Mouse (Mus musculus) forebrain, postnatal 0 days (tissue): ENCODE measurements at regions not wholly inside any gene's neighbourhood (a gene's known extent, or its start where the extent isn't known, plus 50 kb on each side); places are given as distances from the start of the nearest gene placed in this dataset.

Experiments used
- ATAC-seq: fragments of 200-750 bp; cut with Nextera tagmentation; 2 replicates; pipeline ENCODE4 v1.8.0; 2017; ENCODE audit warnings: mild to moderate bottlenecking, moderate library complexity
- DNase-seq: peaks from one replicate; pipeline ENCODE4 v3.0.0-alpha.2; 2015
- H3K27ac ChIP-seq: fragments of 300-500 bp; sonication (generic); 2 replicates; pipeline ENCODE4 v1.5.1; 2014; ENCODE audit warnings: low read depth, mild to moderate bottlenecking, antibody characterized with exemption, low read length, moderate library complexity, mixed read lengths
- H3K27me3 ChIP-seq: fragments of 300-500 bp; sonication (generic); 2 replicates; pipeline ENCODE4 v1.6.1; 2014; ENCODE audit warnings: mild to moderate bottlenecking, low read length, mixed read lengths; ENCODE audit not compliant: insufficient read depth
- H3K36me3 ChIP-seq: fragments of 300-500 bp; sonication (generic); 2 replicates; pipeline ENCODE4 v1.6.1; 2014; ENCODE audit warnings: mild to moderate bottlenecking, moderate library complexity; ENCODE audit not compliant: insufficient read depth
- H3K4me1 ChIP-seq: fragments of 300-500 bp; sonication (generic); 2 replicates; pipeline ENCODE4 v1.6.1; 2014; ENCODE audit warnings: antibody characterized with exemption; ENCODE audit not compliant: insufficient read depth
- H3K4me2 ChIP-seq: fragments of 300-500 bp; sonication (generic); 2 replicates; pipeline ENCODE4 v1.6.1; 2014; ENCODE audit warnings: low read depth, mild to moderate bottlenecking, moderate library complexity
- H3K4me3 ChIP-seq: fragments of 300-500 bp; sonication (generic); 2 replicates; pipeline ENCODE4 v1.5.1; 2014; ENCODE audit warnings: low read depth, low read length, mixed read lengths
- H3K9ac ChIP-seq: fragments of 300-500 bp; sonication (generic); 2 replicates; pipeline ENCODE4 v1.6.1; 2014; ENCODE audit warnings: mild to moderate bottlenecking
- H3K9me3 ChIP-seq: fragments of 300-500 bp; sonication (generic); 2 replicates; pipeline ENCODE4 v1.6.1; 2016; ENCODE audit warnings: low read length
- CTCF ChIP-seq: sonication (generic); IDR thresholded peaks from 2 replicates; pipeline ENCODE4 v1.5.1; 2016; ENCODE audit warnings: antibody characterized with exemption, control low read depth, low read depth
- WGBS: fragments of 180-500 bp; shearing (Covaris S2); extraction: QIAGEN DNeasy Blood & Tissue Kit; methylation state at CpG from one replicate; pipeline ENCODE4 v1.1.7; 2014; 5-methylcytosine and 5-hydroxymethylcytosine counted together

DNA sequence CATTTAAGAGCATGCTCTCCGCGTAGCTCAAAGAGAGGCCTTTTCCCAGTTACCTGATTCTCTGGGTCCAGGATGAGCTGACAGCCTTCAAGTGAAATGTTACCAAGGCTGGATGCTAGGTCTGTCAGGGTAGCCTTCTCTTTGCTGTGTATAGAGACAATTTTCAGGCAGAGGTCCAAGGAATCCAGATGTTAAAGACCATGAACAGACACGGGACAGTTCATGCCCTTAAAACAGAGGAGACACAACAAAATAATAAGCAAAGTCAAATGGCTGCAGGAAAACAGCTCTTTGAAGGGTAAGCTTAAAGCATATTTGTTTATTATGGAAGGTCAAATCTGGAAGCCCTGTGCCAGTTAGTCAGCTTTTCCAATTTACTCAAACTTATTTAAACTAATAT, 352.8 kb downstream of the Rnd3 start:
- 88% methylated on average over 3 of the region's 3 CpGs for WGBS
- no peak for DNase-seq

DNA sequence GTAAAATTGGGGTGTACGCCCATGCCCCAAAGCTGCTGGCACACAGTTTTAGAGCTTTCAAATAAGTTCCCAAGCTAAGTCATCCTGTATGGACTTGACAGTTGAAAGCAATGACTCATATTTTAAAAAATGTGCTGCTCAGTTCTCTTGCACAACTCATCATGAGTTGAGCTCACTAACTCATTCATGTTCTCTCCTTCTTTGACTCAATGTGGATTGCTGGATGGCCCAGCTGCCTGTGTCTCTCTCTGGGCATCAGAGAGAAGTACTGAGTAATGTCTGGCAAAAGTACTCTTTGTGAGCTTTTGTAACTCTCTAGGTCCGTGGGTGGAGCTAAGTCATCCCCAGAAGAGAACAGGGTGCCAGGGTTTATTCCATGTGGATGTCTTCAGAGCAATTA, 355.3 kb downstream of the Rnd3 start:
- Histone ChIP-seq H3K4me1 (no peaks in the 10 kb centered on the region), H3K27me3 (no peaks in the 10 kb centered on the region), H3K4me3 (no peak overlapping the region), H3K9ac (no peak overlapping the region), H3K9me3 (no peaks in the 10 kb centered on the region), H3K27ac (no peak overlapping the region), H3K36me3 (no peaks in the 10 kb centered on the region), H3K4me2 (no peak overlapping the region)
- 66% methylated on average over 2 of the region's 2 CpGs for WGBS
- TF ChIP-seq CTCF = no peak
- DNase-seq (no peak), ATAC-seq (no peak)

More for the DNA sequence above, 352.8 kb downstream of the Rnd3 start:
- Histone ChIP-seq H3K27me3 (no peaks in the 10 kb centered on the region), H3K27ac (no peak overlapping the region), H3K4me2 (no peak overlapping the region), H3K9me3 (no peaks in the 10 kb centered on the region), H3K9ac (no peak overlapping the region), H3K4me1 (no peaks in the 10 kb centered on the region), H3K4me3 (no peak overlapping the region), H3K36me3 (no peaks in the 10 kb centered on the region)
- no peak for TF ChIP-seq CTCF
- no peak for ATAC-seq

DNA sequence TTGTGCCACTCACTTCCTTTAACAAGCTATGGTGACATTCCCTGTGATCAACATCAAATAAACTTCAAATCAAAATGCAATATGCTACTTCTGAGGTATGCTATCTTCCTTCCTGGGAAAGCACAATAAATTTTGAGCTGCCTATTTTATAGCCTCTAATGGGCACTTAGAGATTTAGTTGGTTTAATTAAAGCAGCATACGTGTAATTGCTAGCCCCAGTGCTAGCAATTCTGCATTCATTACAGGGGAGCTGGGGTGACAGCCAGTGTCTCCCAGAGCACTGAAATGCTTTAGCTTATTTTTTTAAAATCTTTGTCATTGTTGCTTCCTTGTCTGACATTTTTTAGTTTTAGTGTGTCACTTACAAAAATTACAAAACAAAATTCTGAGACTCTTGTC, 355.8 kb downstream of the Rnd3 start:
- WGBS = 24% methylated on average over 1 of the region's 1 CpGs

DNA sequence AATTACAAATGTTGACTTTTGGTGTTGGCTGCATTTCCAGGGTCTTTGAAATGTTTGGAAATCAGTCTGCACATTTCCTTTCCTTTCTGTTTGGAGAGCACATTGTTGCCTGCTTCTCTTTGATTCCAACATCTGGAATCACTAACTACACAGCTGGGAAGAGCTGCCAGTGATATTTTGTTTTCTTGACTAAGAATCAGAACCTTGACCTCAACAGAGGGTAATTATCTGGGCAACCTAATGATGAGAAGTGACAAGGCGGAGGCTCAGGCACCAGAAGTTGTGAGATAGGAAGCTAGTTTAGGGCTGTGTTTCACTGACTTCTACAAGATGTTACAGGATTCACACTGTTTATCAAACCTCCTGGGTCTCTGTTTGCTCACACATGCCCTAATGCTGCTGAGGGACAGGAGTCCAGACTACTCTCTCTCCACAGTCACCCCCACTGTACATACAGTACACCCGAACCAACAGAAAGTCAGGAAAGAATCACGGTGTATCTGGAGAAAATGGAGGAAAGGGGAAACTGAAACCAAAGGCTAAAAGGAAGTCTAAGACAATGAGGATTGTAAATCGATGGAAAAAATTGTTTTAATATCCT, 359.8 kb downstream of the Rnd3 start:
- 86% methylated on average over 4 of the region's 4 CpGs for WGBS
- no peaks in the 10 kb centered on the region for H3K27me3 ChIP-seq
- no peaks in the 10 kb centered on the region for H3K4me1 ChIP-seq
- no peak overlapping the region for H3K4me2 ChIP-seq
- no peaks in the 10 kb centered on the region for H3K36me3 ChIP-seq
- H3K4me3 ChIP-seq = no peak overlapping the region
- no peak for TF ChIP-seq CTCF
- H3K9ac ChIP-seq = no peak overlapping the region
- no peaks in the 10 kb centered on the region for H3K9me3 ChIP-seq
- DNase-seq (no peak), ATAC-seq (no peak)
- H3K27ac ChIP-seq = no peak overlapping the region

More for the DNA sequence above, 355.8 kb downstream of the Rnd3 start:
- Histone ChIP-seq H3K4me1 (no peaks in the 10 kb centered on the region), H3K9me3 (no peaks in the 10 kb centered on the region), H3K4me3 (no peak overlapping the region), H3K36me3 (no peaks in the 10 kb centered on the region), H3K27me3 (no peaks in the 10 kb centered on the region), H3K27ac (no peak overlapping the region), H3K9ac (no peak overlapping the region), H3K4me2 (no peak overlapping the region)
- no peak for TF ChIP-seq CTCF
- no peak for ATAC-seq
- no peak for DNase-seq

DNA sequence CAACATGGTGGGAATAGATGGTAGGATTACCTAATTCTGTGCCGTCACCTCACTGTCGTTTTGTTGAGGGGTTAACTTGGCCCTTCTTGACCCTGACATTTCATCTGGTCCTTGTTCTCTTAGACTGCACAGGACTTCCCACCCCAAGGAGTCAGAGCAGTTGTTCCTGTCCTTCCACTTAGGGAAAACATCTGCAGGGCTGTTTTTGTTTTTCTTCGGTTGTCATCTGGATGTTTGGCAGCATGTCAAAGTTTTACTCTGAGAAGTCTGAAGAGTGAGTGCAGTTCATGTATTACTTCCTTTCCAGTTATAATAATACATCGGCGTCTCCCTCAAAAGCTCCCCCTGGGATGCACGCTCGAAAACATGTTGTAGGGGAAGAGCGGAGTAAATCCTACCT, 376.8 kb downstream of the Rnd3 start:
- Histone ChIP-seq H3K4me1 (no peaks in the 10 kb centered on the region), H3K36me3 (no peaks in the 10 kb centered on the region), H3K9ac (no peak overlapping the region), H3K4me2 (no peak overlapping the region), H3K4me3 (no peak overlapping the region), H3K27me3 (no peaks in the 10 kb centered on the region), H3K27ac (no peak overlapping the region), H3K9me3 (no peaks in the 10 kb centered on the region)
- DNase-seq (no peak), ATAC-seq (no peak)
- no peak for TF ChIP-seq CTCF
- WGBS = 82% methylated on average over 8 of the region's 8 CpGs

DNA sequence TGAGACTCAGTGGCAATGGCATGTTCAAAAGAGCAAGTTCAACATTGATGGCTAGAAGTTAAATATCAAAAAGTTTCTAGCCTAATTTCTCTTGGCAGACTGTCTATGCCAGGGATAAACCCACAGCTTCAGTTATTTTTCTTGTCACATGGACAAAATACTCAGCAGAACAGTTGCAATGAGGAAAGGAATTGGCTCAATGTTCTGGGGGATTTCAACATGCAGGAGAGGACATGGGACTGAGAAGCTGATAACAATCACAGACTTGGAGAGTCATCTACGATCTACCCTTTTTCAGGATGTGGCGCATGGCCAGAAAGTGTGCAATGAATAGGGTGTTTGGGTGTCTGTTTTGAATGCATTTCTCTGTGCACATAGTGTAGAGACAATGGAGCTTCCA, 389.9 kb downstream of the Rnd3 start:
- no peak overlapping the region for H3K27ac ChIP-seq
- no peak for ATAC-seq
- H3K4me2 ChIP-seq = no peak overlapping the region
- DNase-seq = no peak
- TF ChIP-seq CTCF = no peak
- H3K4me1 ChIP-seq = no peaks in the 10 kb centered on the region
- H3K27me3 ChIP-seq = no peaks in the 10 kb centered on the region
- WGBS = 68% methylated on average over 2 of the region's 2 CpGs
- no peaks in the 10 kb centered on the region for H3K9me3 ChIP-seq
- no peak overlapping the region for H3K4me3 ChIP-seq
- H3K9ac ChIP-seq = no peak overlapping the region
- H3K36me3 ChIP-seq = no peaks in the 10 kb centered on the region

DNA sequence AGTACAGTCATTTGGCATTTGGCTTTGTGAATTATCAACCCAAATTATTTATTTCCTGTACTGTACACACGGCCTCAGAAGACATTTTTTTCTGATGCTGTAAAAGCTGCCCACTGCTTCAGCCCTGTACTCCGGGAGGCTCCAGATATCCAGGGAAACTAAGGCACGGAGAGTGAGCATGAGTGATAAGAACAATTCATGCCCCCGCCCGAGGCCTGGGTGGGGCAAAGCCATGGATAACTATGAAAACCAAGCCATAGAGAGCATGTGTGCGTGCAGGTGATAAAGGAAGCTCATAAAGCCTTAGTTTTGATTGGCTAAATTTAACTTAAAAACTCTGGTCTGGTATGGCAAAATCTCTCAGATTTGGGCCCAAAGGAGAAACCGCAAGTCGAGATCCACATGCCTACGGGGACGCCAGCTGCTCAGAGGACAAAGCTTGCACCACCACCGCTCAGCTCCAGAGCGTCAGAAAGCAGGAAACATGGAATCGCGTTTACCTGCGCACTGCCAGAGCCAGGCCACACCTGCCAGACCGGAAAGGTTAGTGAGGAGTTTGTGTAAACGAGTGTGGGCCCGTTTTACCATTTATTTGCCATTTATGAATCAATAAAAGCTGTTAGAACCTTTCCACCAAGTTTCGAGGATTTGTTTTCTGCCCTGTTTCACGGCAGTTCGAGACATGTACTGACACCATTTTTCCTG, 390.9 kb downstream of the Rnd3 start:
- Histone ChIP-seq H3K4me3 (no peak overlapping the region), H3K27ac (no peak overlapping the region), H3K36me3 (no peaks in the 10 kb centered on the region), H3K4me1 (no peaks in the 10 kb centered on the region), H3K9ac (no peak overlapping the region), H3K4me2 (no peak overlapping the region), H3K9me3 (no peaks in the 10 kb centered on the region), H3K27me3 (no peaks in the 10 kb centered on the region)
- ATAC-seq = no peak
- 95% methylated on average over 21 of the region's 21 CpGs for WGBS
- no peak for DNase-seq
- no peak for TF ChIP-seq CTCF
